Mouse (Mus musculus) spleen, postnatal 10 days (tissue): ENCODE results near the gene Gtpbp3.
A peak's percentile ranks its signal among the peaks of the same experiment; 100 is the strongest.

ENCODE experiments used
- DNase-seq, 2 experiments: peaks; one replicate each; pipeline ENCODE4 v3.0.0; 2021 to 2022; ENCODE audit warnings: low spot score in 2 of 2

The Gtpbp3 gene

DNA sequence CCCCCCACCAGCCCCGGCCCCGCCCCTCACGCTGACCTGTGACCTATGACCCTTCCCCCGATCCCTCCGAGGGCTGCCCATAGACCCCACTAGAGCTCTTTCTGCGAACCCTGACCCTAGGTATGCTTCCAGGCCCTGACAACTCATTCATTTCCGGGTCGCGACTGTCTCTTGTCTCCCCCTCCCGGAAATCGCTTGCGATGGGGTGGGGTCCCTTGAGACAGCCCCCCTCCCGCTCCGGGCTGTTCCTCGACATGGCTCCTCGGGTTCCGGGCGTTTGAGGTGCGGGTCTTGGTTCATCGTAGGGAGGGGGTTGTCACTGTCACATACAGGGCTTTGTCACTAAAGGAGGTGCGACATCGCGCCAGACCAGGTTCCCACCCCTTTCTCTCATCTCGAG is 18.5 kb upstream of the Gtpbp3 start:
- DNase-seq, result peak; percentile 40 to 62

- DNase-seq, result no peak
Observed at GRCm38 (mm10) chr8:71470146-71470912, 17.6 kb upstream of the Gtpbp3 start.

DNA sequence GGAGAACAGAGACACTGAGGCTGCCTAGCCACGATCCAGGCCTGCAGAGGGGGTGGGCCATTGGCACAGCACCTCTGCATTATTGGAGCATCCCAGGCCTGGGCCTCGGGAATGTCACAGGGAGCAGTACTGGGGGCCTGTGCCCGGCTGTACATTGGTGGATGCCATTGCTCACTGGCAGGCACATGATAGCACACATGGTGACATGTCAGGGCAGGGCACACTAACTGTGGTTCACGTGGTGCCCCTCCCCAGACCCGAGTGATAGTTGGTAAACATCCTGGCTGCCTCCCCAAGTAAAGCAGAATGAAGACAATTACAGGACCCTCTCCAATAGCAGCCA is 17.0 kb upstream of the Gtpbp3 start:
- no peak for DNase-seq

GRCm38 (mm10) chr8:71471861-71472260 is 16.0 kb upstream of the Gtpbp3 start:
- no peak for DNase-seq

- DNase-seq, result peak in 1 of 2 experiments; percentile 36
Observed at GRCm38 (mm10) chr8:71472601-71473386, 15.1 kb upstream of the Gtpbp3 start.

DNA sequence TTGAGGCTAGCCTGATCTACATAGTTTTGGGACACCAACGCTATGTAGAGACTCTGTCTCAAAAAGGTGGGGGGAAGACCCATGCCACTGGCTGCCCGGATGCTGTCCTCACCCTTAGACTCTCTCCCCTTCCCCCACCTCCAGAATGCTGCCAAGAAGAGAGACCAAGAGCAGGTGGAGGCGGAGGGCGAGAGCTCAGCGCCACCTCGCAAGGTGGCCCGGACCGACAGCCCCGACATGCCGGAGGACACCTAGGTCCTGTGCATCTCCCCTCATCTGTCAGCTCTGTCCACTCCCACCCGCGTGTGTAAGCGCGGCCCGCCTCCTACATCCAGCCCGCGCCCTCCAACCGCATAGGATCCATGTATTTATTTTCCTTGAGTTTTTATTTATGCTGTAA is 13.6 kb upstream of the Gtpbp3 start:
- DNase-seq, result no peak

- DNase-seq, result no peak
Observed at GRCm38 (mm10) chr8:71474785-71475701, 12.9 kb upstream of the Gtpbp3 start.

- DNase-seq, result no peak
Observed at GRCm38 (mm10) chr8:71475702-71476075, 12.2 kb upstream of the Gtpbp3 start.

DNA sequence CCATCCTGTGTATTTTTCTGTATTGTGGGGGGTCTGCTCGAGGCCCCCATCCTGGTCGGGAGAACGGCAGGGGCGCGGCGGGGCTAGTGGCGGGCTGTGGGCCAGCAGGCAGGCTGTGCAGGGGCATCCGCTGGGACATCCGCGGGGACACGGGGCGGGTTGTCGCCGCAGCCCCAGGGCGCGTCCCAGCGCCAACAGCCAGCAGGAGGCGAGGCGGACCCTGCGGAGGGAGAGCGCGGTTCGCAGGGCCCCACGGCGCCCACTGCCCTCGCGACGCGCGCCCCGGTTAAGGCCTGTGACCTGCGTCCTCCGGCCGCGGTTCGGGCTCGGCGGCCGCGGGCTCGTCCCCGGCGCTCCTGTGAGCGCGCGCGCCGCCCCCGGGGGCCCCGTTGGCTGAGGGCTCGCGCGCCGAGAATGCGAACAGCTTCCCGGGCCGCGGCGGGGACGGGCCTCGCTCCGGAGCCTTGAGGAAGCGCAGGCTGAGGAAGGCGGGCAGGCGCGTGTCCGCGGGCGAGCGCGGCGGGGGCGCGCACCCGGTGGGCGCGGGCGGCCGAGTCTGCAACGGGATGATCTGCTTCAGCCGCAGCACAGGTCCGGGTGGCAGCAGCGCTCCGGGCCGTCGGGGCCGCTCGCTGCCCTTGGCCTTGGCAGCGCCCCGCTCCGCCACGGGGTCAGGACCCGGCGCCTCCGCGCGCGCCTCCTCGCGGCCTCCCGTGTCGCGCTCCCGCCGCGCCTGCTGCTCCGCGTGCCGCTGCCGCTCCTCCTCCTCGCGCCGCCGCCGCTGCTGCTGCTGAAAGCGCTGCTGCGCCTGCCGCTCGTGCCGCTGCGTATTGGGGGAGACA is 11.6 kb upstream of the Gtpbp3 start:
- DNase-seq, result peak; percentile 76 to 81

GRCm38 (mm10) chr8:71477196-71477845 is 10.6 kb upstream of the Gtpbp3 start:
- DNase-seq, result peak; percentile 37 to 65

GRCm38 (mm10) chr8:71478943-71479342 is 9.0 kb upstream of the Gtpbp3 start:
- no peak for DNase-seq

DNA sequence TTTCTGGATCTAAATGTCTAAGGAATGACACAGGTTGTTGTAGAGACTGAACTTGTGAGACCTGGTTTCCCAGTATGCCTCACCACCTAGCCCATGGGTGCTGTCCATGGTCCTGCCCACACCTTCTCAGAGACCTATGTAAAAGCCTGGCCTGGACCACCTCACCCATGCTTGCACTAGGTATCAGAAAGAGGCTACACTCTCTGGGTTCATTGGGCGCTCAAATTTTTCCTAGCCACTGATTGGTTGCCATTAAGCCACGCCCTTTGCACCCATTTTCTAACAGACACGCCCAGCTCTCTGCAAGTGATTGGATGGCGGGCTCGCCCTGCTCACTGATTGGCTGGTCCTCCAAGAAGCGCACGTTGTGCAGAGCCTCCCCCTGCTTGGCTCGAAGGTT is 4.0 kb upstream of the Gtpbp3 start:
- peak in 1 of 2 experiments; percentile 79 for DNase-seq

- DNase-seq, result no peak
Observed at GRCm38 (mm10) chr8:71484736-71485135, 3.2 kb upstream of the Gtpbp3 start.

DNA sequence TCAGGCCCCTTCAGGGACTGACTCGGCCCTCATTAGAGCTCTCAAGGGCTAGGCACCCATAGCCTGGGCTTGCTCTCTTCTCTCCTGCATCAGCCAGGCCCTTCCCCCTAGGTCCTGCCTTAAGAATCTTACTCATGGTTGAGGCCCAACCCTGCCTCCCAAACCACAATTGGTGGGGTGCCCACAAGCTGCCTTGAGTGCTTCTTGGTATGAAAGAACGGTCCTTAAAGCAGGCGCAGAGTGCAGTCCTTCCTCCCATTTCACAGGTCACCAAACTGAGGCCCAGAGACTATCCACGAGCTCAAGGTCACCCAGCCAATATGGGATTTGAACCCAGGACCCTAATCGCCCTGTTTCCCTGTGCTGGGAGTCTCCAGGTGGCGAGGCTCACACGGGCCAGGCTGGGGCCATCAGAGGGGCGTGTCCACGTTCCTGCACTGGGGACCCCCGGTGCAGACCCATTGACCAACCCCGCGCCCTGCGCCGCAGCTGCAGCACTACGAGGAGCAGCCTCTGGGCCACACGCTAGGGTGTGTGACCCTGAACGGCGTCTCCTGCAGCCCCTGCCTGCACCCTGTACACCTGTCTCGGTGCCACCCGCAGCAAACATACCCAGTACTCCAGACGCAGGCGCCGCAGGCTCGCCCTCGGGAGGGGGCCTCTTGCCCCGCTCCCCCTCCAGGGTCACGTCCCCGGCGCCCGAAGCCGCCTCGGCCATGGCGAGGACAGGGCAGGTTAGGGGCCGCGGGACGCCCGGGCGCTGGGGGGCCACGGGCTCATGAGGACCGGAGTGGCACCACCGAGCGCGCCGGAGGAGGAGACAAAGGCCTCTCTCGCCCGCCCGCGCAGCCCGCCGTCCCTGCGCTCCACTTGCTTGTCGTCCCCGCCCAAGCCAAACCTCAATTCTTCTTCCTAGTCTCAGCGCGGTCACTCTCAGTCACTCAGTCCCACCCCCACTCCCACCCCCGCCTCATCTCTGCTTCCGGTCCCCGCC is 2.5 kb upstream of the Gtpbp3 start, which contains the start of gene Ano8:
Gene Ano8, minus strand, starts transcription at position 822 of the 994 bp plus-strand sequence.
- DNase-seq, result peak; percentile 62 to 86

DNA sequence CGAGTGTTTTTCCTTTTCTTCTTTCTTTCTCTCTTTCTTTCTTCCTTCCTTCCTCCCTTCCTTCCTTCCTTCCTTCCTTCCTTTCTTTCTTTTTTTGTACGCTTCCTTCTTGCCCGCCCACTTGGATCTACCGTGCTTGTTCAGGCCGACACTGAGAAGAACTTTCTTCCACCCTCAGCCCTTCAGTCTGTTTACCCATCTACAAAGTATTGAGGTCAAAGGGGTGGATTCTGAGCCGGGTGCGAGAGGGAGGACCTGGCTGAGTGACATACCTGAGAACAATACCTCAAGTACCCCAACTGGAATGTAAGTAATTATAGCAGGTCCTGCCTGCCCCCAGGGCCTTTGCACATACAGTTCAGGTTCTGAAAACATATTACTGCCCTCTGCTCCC is 1.8 kb upstream of the Gtpbp3 start:
- no peak for DNase-seq

GRCm38 (mm10) chr8:71488454-71488853 is 551 bp downstream of the Gtpbp3 start:
- DNase-seq, result peak; percentile 86 to 91

GRCm38 (mm10) chr8:71495039-71495438 is 7.1 kb downstream of the Gtpbp3 start:
- DNase-seq, result peak; percentile 55 to 89

GRCm38 (mm10) chr8:71495811-71496210 is 7.9 kb downstream of the Gtpbp3 start:
- no peak for DNase-seq

- DNase-seq, result peak in 1 of 2 experiments; percentile 61
Observed at GRCm38 (mm10) chr8:71496481-71496880, 8.6 kb downstream of the Gtpbp3 start.
